Mouse (Mus musculus): ENCODE results near the gene Sycp2l. TPM values are rescaled to one million over a fixed set of nuclear protein-coding genes. Genes with fewer than 3 reads are reported as not detected.
A peak's percentile ranks its signal among the peaks of the same experiment; 100 is the strongest.

Sycp2l gene
- total and polyA plus RNA-seq, 2 experiments from 2014 or later, result not detected

DNA sequence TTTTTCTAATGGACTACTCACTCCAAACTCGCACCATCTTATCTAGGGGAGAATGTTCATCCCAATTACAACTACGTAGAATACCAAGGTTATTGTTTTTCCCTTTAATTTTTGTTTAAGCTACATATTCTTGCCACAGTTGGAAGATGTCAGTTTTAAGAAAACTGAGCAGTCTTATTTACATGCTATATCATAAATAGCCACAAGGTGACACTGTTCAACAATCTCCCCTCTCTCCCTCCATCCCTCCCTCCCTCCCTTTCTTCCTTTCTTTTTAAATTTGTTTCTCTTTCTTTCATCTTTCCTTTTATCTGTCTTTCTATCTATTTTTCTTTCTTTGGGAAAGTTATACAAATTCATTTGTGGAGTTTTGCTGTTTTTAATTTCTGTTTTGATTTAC, 29.0 kb upstream of the Sycp2l start:
- Histone ChIP-seq H3K27ac (ENCODE audit: low read depth) (no peak overlapping the region), H3K9ac (replicated peaks; ENCODE audit: low read depth, low read length) (no peak overlapping the region), H3K4me2 (ENCODE audit: low read depth, low read length) (no peak overlapping the region), H3K4me1 (ENCODE audit: control insufficient read depth, insufficient read depth) (no peaks in the 10 kb centered on the region), H3K27me3 (ENCODE audit: control insufficient read depth, insufficient read depth, low read length) (peaks cover 4% of the 10 kb centered on the region; the same call in 1 of the 2 replicates), H3K36me3 (replicated peaks; ENCODE audit: control insufficient read depth, insufficient read depth, low read length) (no peaks in the 10 kb centered on the region), H3K4me3 (ENCODE audit: low read depth, low read length) (no peak overlapping the region), H3K9me3 (replicated peaks; ENCODE audit: control insufficient read depth, low read length) (no peaks in the 10 kb centered on the region)
- 8% methylated on average over 2 of the region's 2 CpGs for WGBS
- TF ChIP-seq EP300 (IDR thresholded peaks at IDR 0.05; ENCODE audit: low read depth) (no peak), CTCF (IDR thresholded peaks at IDR 0.05; ENCODE audit: low read depth) (peak; percentile 58)
- ATAC-seq (ENCODE audit: insufficient read depth, low read depth) (no peak), DNase-seq (ENCODE audit: low spot score) (peak; percentile 10)

DNA sequence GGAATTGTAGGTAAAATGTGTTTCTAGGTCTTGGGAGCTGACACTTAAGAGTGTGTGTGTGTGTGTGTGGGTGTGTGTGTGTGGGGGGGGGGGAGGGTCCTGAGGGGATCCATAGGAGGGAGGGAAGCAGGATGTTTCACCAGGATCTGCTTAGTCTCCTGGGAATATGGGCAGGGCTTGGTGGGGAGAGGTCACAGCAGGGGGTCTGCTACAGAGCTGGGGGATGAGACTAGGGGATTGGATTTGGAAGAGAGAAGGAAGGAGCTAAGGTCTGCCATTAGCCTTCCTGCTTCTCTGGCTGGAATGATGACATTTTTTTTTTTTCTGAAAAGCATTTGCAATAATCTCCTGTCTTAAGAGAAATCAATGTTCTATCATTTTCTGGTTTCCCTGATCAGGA, 25.4 kb upstream of the Sycp2l start:
- no peak for TF ChIP-seq CTCF (IDR thresholded peaks at IDR 0.05; ENCODE audit: low read depth)
- no peak for TF ChIP-seq EP300 (IDR thresholded peaks at IDR 0.05; ENCODE audit: low read depth)
- Histone ChIP-seq H3K9me3 (replicated peaks; ENCODE audit: control insufficient read depth, low read length) (no peaks in the 10 kb centered on the region), H3K27ac (ENCODE audit: low read depth) (no peak overlapping the region), H3K9ac (replicated peaks; ENCODE audit: low read depth, low read length) (no peak overlapping the region), H3K4me3 (ENCODE audit: low read depth, low read length) (no peak overlapping the region), H3K4me2 (ENCODE audit: low read depth, low read length) (no peak overlapping the region), H3K27me3 (ENCODE audit: control insufficient read depth, insufficient read depth, low read length) (peaks cover 7% of the 10 kb centered on the region; the same call in 1 of the 2 replicates), H3K36me3 (replicated peaks; ENCODE audit: control insufficient read depth, insufficient read depth, low read length) (no peaks in the 10 kb centered on the region), H3K4me1 (ENCODE audit: control insufficient read depth, insufficient read depth) (no peaks in the 10 kb centered on the region)
- no peak for ATAC-seq (ENCODE audit: insufficient read depth, low read depth)
- DNase-seq (ENCODE audit: low spot score), result no peak

DNA sequence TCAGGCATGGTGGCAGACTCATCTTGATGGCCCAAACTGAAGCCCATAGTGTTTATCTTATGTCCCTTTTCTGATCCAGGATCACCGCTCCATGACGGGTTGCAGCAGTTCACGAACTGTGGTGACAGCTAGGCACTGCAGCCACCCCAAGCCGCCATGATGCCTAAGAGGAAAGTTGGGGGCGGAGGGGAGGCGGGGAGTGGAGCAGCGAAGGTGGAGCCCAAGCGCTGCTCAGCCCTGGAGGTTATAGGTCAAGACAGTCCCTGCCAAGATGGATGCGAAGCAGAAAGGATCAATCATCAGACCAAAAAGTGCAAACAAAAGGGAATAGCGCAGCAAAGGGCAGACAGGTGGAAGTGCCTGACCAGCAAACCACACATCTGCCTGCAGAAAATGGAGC, 22.8 kb upstream of the Sycp2l start:
- Histone ChIP-seq H3K27ac (ENCODE audit: low read depth) (no peak overlapping the region), H3K9ac (replicated peaks; ENCODE audit: low read depth, low read length) (no peak overlapping the region), H3K4me1 (ENCODE audit: control insufficient read depth, insufficient read depth) (no peaks in the 10 kb centered on the region), H3K4me3 (ENCODE audit: low read depth, low read length) (no peak overlapping the region), H3K4me2 (ENCODE audit: low read depth, low read length) (no peak overlapping the region), H3K9me3 (replicated peaks; ENCODE audit: control insufficient read depth, low read length) (no peaks in the 10 kb centered on the region), H3K36me3 (replicated peaks; ENCODE audit: control insufficient read depth, insufficient read depth, low read length) (no peaks in the 10 kb centered on the region), H3K27me3 (ENCODE audit: control insufficient read depth, insufficient read depth, low read length) (peaks cover 7% of the 10 kb centered on the region; the same call in 1 of the 2 replicates)
- DNase-seq (ENCODE audit: low spot score), result no peak
- WGBS, result 33% methylated on average over 10 of the region's 10 CpGs
- ATAC-seq (ENCODE audit: insufficient read depth, low read depth), result no peak
- TF ChIP-seq CTCF (IDR thresholded peaks at IDR 0.05; ENCODE audit: low read depth), result no peak
- no peak for TF ChIP-seq EP300 (IDR thresholded peaks at IDR 0.05; ENCODE audit: low read depth)

DNA sequence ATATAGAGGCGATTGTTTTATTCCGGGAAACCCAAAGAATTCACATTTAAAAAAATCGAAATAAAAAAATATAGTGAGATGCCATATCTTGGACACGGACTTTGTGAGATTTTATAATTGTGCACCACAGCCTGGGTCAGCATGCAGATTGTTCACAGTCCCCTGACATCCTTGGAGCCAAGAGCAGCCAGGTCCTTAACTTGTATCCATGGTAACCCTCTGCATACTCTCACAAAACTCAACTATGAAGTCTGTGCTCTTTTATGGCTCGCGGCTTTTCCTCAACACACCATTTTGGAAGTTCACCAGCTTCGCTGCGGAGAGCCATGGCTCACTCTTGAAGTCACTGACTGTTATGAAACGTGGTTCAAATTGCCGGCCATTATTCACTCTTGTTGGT, 19.9 kb upstream of the Sycp2l start:
- 77% methylated on average over 10 of the region's 10 CpGs for WGBS
- TF ChIP-seq EP300 (IDR thresholded peaks at IDR 0.05; ENCODE audit: low read depth) (no peak), CTCF (IDR thresholded peaks at IDR 0.05; ENCODE audit: low read depth) (no peak)

DNA sequence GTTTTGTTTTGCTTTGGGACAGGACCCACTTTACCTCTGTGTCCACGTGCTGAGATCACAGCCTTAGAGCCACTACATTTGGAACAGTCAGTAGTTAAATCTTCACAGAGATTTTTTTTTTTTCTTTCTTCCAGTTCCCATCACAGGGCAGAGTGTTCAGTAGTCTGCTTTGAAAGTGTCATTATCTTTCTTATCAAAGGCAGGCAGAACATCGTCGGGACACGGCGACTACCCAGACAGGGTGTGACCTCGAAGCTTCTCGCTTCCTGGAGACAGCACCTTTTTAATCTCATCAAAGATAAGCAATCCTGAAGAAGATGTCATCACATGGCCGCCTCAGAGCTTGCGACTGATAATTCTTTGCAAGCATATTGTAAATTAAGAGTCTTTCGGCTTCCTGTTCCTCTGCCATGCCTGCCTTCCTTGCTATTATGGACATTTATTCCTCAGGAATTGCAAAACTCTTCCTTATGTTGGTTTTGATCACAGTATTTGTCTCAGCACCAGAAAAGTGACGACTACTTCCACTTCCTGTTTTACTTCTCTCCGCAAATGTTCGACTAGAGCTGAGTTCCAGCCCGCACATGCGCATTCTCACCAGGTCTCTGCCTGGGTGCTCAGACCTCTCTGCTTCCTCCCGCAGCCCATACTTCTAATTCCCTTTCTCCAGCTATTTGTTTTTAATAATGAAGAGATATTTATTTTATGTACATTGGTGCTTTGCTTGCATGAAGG, 16.6 kb upstream of the Sycp2l start:
- H3K9ac ChIP-seq (replicated peaks; ENCODE audit: low read depth, low read length), result no peak overlapping the region
- 25% methylated on average over 16 of the region's 16 CpGs for WGBS
- no peak overlapping the region for H3K4me3 ChIP-seq (ENCODE audit: low read depth, low read length)
- no peaks in the 10 kb centered on the region for H3K9me3 ChIP-seq (replicated peaks; ENCODE audit: control insufficient read depth, low read length)
- H3K4me2 ChIP-seq (ENCODE audit: low read depth, low read length), result peak overlapping the region; percentile 45
- no peak for ATAC-seq (ENCODE audit: insufficient read depth, low read depth)
- no peak for TF ChIP-seq CTCF (IDR thresholded peaks at IDR 0.05; ENCODE audit: low read depth)
- no peak for TF ChIP-seq EP300 (IDR thresholded peaks at IDR 0.05; ENCODE audit: low read depth)
- H3K4me1 ChIP-seq (ENCODE audit: control insufficient read depth, insufficient read depth), result no peaks in the 10 kb centered on the region
- H3K27ac ChIP-seq (ENCODE audit: low read depth), result no peak overlapping the region
- DNase-seq (ENCODE audit: low spot score), result no peak
- H3K27me3 ChIP-seq (ENCODE audit: control insufficient read depth, insufficient read depth, low read length), result no peaks in the 10 kb centered on the region
- no peaks in the 10 kb centered on the region for H3K36me3 ChIP-seq (replicated peaks; ENCODE audit: control insufficient read depth, insufficient read depth, low read length)

More for the DNA sequence above, 19.9 kb upstream of the Sycp2l start:
- DNase-seq (ENCODE audit: low spot score), result no peak
- peaks cover 7% of the 10 kb centered on the region; the same call in 1 of the 2 replicates for H3K27me3 ChIP-seq (ENCODE audit: control insufficient read depth, insufficient read depth, low read length)
- ATAC-seq (ENCODE audit: insufficient read depth, low read depth), result no peak
- H3K4me2 ChIP-seq (ENCODE audit: low read depth, low read length), result no peak overlapping the region
- no peak overlapping the region for H3K4me3 ChIP-seq (ENCODE audit: low read depth, low read length)
- H3K27ac ChIP-seq (ENCODE audit: low read depth), result no peak overlapping the region
- H3K36me3 ChIP-seq (replicated peaks; ENCODE audit: control insufficient read depth, insufficient read depth, low read length), result no peaks in the 10 kb centered on the region
- H3K9me3 ChIP-seq (replicated peaks; ENCODE audit: control insufficient read depth, low read length), result no peaks in the 10 kb centered on the region
- no peak overlapping the region for H3K9ac ChIP-seq (replicated peaks; ENCODE audit: low read depth, low read length)
- no peaks in the 10 kb centered on the region for H3K4me1 ChIP-seq (ENCODE audit: control insufficient read depth, insufficient read depth)

DNA sequence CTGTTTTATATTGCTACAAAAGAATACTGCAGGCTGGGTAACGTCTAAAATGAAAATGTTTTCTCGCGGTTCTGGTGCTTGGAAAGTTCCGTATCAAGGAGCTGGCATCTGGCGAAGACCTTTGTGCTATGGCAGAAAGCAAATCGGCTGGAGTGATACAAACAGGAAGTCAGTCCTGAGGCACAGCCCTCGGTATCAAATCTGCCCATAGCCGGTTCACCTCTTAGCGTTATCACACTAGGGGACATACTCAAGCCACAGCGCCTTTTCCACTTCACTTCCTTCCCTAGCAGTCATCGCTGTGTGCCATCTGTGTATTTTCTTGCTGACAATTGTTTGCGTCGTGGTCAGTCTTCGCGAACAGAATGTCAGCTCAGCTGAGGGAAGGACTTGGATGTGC, 15.8 kb upstream of the Sycp2l start:
- peak overlapping the region; percentile 40; the same call in 1 of the 2 replicates for H3K4me2 ChIP-seq (ENCODE audit: low read depth, low read length)
- no peak overlapping the region for H3K27ac ChIP-seq (ENCODE audit: low read depth)
- H3K9ac ChIP-seq (replicated peaks; ENCODE audit: low read depth, low read length), result no peak overlapping the region
- no peaks in the 10 kb centered on the region for H3K9me3 ChIP-seq (replicated peaks; ENCODE audit: control insufficient read depth, low read length)
- WGBS, result 49% methylated on average over 15 of the region's 15 CpGs
- H3K36me3 ChIP-seq (replicated peaks; ENCODE audit: control insufficient read depth, insufficient read depth, low read length), result no peaks in the 10 kb centered on the region
- H3K4me1 ChIP-seq (ENCODE audit: control insufficient read depth, insufficient read depth), result no peaks in the 10 kb centered on the region
- DNase-seq (ENCODE audit: low spot score) (no peak), ATAC-seq (ENCODE audit: insufficient read depth, low read depth) (no peak)
- TF ChIP-seq EP300 (IDR thresholded peaks at IDR 0.05; ENCODE audit: low read depth), result no peak
- TF ChIP-seq CTCF (IDR thresholded peaks at IDR 0.05; ENCODE audit: low read depth), result no peak
- no peaks in the 10 kb centered on the region for H3K27me3 ChIP-seq (ENCODE audit: control insufficient read depth, insufficient read depth, low read length)
- H3K4me3 ChIP-seq (ENCODE audit: low read depth, low read length), result no peak overlapping the region
